Mouse (Mus musculus): Measurements from ENCODE around the gene Tnk2.
"Not testable (repeated sequence)": the region's sequence is repeated elsewhere in the genome, so short reads cannot be mapped to it uniquely, and the experiment has no call there.

Tnk2 gene

DNA sequence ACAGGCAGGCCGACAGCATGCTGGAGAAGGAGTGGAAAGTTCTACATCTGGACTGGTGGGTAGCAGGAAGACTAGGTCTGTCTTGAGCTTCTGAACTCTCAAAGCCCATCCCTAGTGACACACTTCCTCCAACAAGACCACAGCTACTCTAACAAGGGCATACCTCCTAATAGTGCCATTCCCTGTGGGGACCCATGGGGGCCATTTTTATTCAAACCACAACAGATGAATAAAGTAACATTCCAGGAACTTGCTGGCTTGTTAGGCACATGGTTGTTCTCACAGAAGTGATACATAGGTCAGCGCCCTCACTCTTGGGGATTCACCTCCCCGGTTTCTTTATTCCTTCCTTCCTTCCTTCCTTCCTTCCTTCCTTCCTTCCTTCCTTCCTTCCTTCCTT is 7.3 kb upstream of the Tnk2 start:
- DNase-seq (ENCODE audit: low spot score in 2 of 2): no peak

DNA sequence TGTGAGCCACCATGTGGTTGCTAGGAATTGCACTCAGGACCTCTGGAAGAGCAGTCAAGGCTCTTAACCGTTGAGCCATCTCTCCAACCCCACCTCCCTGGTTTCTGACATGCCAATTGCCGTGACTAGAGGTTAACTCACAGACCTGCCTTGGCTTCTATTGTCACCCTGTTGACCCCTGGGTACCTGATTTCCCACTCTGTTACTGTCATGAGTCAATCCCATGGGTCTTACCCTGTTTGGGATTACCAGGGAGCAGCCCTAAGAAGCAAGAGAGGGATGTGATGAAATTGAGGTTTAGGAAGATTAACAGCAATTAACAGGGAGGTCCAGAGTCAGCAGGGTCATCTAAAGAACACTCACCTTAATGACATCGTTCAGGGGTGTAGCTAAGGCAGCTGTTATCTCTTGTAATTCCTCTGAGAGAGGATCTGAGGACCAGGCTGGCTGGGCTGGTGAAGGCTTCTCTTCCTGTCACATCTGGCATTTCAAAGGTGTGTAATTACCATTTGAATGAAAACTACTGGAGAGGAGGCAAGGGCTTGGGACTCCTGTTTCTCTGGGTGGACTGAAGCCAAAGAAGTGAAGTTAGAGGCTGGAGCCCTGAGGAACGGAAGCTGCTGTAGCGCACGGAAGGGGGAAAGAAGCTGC is 6.7 kb upstream of the Tnk2 start:
- DNase-seq (ENCODE audit: low spot score in 2 of 2): no peak

GRCm38 (mm10) chr16:32638476-32638875 is 5.2 kb upstream of the Tnk2 start:
- peak; percentile 48 to 74 for DNase-seq (ENCODE audit: low spot score in 2 of 2)

GRCm38 (mm10) chr16:32640096-32640495 is 3.6 kb upstream of the Tnk2 start:
- DNase-seq (ENCODE audit: low spot score in 2 of 2): no peak

GRCm38 (mm10) chr16:32640683-32641082 is 3.0 kb upstream of the Tnk2 start:
- not testable (repeated sequence) for DNase-seq (ENCODE audit: low spot score in 2 of 2)

GRCm38 (mm10) chr16:32641440-32642219 is 2.0 kb upstream of the Tnk2 start:
- DNase-seq (ENCODE audit: low spot score in 2 of 2): no peak

DNA sequence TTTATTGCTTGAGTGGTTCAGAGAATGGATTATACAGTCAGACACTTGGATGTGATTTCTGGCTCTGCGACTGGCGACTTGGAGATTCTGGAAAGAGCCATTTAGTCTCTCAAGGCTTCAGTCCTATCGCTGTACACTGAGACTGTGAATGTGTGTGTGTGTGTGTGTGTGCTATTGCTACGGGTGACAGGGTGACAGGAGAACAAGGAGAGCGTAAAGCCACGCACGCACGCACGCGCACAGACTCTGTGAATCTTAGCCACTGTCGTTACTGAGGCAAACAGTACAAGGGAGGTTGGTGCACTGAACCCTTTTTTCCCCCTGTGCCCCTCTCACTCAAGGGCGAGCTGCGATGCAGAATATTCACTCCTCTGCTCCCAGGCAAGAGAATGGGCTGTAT is 1.4 kb upstream of the Tnk2 start:
- no peak for DNase-seq (ENCODE audit: low spot score in 2 of 2)

- no peak for DNase-seq (ENCODE audit: low spot score in 2 of 2)
Measured at GRCm38 (mm10) chr16:32644069-32644800, 561 bp downstream of the Tnk2 start.

- DNase-seq (ENCODE audit: low spot score in 2 of 2): no peak
Measured at GRCm38 (mm10) chr16:32644801-32645170, 1.1 kb downstream of the Tnk2 start.

DNA sequence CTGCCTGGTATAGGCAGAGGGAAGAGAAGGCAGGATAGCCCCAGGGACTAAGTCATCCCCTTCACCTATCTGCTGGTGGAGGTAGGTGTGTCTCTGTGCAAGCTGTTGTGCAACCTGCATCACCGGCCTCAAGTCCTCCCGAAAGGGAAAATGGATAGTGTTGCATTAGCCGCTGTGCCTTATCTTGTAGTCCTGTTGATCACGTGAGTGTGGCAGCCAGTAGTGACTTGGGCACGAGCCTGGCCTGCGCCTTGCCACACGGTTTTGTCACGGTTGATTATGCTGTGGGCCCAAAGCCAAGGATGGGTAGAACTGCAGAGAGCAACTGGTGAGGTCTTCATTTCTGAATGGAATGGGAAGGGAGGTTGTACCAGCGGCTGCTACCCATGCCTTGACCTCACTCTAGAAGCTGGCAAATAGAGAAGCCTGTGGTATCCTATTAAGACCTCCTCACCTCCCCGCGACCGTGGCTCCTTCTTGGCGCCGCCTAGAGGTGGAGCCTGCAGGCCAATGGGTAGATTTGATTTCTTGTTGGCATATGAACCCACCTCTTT is 1.8 kb downstream of the Tnk2 start:
- DNase-seq (ENCODE audit: low spot score in 2 of 2): peak; percentile 58 to 60

DNA sequence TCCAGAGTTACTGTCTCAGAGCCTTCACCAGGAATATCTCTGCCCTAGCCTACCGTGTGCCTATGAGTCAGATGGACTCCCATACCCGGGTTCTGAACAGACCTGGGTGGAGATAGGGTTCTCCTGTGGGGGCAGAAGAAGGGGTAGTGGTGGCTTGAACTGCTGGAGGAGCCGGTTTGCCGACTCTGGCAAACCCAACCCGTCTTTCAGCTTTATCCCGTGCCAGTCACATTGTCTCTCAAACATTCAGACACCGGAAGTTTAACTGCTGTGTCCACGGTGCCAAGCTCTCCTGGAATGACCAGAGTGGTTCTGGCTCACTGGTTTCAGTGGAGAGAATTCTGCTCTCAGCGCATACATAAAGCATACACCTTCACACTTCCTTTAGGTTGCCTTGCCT is 2.3 kb downstream of the Tnk2 start:
- peak in 1 of 2 experiments; percentile 52 for DNase-seq (ENCODE audit: low spot score in 2 of 2)

GRCm38 (mm10) chr16:32647712-32648111 is 4.0 kb downstream of the Tnk2 start:
- no peak for DNase-seq (ENCODE audit: low spot score in 2 of 2)

DNA sequence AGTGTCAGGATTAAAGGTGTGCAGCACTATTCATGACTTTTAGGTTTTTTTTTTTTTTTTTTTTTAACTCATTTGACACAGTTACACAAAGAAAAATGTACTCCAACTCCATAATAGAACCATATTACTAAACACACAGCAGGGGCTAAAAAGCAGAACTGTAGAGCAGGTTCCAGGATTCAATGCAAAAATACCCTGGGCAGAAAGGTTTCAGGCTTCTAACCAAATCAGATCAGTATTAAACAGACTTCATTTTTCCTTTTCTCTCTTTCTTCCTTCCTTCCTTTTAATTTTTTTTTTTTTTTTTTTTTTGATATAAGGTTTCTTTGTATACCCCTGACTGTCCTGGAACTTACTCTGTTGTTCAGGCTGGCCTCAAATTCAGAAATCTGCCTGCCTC is 6.8 kb downstream of the Tnk2 start:
- no peak for DNase-seq (ENCODE audit: low spot score in 2 of 2)

- DNase-seq (ENCODE audit: low spot score in 2 of 2): no peak
Measured at GRCm38 (mm10) chr16:32650974-32651618, 7.4 kb downstream of the Tnk2 start.

DNA sequence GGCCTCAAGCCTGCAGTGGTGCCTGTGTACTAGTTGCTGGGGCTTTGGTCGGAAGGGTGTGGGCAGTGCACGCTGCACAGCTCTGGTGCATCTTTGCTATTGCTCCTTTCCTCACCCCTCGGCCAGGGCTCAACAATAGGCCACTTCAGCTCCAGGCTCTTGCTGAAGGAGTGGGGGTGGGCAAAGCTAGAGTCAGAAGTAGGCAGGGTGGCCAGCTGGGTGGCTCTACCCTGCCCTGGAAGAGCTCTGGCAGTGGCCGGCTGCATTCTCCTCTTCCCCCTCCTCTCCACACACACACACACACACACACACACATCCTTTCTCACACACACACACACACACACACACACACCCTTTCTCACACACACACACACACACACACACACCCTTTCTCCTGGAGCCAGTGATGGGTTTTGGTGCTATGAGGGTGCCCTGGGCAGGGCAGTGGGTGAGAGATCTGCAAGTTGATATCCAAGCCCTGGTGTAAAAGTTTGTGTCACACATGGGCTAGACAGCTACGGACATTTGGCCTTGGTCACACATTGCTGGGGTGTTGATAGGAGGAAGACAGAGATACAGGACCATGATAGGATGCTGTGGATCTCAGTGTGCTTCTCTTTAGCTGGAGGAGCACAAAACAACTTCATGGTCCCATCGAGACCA is 10.5 kb downstream of the Tnk2 start:
- DNase-seq (ENCODE audit: low spot score in 2 of 2): no peak

DNA sequence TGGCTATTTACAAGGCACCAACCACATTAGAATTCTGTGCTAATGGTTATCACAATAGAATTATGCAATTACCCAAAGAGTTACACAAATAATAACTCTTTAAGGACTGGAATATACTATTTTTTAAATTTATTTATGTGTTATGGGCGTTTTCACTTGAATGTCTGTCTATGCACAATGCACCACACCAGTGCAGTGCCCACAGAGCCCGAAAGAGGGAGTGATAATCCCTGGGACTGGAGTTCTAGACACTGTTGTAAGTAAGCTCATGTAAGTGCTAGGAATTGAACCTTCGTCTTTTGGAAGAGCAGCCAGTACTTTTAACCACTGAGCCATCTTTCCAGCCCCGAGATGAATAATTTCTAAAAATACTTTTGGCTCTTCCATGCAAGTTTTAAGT is 11.9 kb downstream of the Tnk2 start:
- DNase-seq (ENCODE audit: low spot score in 2 of 2): no peak

DNA sequence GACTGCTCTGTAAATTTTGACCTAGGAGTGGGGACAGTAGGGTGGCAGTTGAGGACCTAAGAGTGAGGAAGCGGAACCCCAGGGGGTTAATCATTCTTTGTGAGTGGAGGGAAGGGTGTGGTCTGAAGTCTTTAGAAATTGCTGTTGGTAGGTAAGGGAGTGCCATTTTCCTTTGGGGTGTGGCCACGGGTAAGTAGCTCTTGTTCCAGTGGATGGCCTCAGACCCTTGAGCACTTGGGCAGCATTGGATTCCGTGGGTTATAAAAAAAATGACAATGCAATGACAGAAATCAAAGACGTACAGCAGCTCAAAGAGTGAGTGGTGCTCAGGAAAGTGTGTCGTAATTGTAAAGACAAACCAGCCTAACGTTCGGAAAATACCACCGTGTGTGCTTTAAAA is 12.6 kb downstream of the Tnk2 start:
- DNase-seq (ENCODE audit: low spot score in 2 of 2): no peak

DNA sequence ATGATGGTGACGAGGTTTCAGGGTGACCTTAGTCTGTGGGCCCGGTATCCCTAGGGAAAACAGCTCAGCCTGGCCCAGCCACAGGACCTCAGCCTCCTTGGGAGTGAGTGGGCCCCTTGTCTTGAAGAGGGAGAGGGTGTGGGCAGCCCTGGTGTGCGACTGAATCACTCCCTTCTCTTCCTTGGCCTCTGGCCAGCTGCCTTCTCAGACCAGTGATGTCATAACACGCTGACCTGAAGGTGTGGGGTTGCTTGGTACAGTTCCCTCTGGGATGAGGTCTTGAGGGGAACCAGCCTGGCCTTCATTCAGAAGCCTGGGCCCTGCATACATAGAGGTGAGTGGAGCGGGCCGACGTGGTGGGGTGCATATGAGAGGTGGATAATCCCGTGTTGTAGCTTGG is 13.1 kb downstream of the Tnk2 start:
- no peak for DNase-seq (ENCODE audit: low spot score in 2 of 2)

GRCm38 (mm10) chr16:32657498-32658250 is 14.0 kb downstream of the Tnk2 start:
- DNase-seq (ENCODE audit: low spot score in 2 of 2): no peak

DNA sequence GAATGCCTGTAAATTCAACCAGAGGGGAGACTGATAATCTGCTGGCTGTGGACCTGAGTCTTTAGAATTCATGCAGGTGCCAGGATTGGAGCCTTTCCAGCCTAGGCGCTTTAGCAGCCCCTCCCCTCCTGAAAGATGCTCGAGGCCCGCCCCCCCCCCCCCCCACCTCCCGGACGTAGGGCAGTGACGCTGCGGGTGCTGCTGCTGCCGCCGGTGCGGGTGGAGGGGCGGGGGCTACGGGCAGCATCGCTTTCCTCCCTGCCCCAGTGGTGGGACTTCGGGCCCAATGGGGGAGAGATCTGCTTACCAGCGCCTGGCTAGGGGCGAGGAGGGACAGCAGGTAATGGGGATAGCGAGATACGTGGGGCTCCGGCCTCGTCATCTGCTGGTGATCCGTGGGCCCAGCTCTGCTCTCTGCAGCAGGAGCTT is 15.1 kb downstream of the Tnk2 start:
- no peak for DNase-seq (ENCODE audit: low spot score in 2 of 2)

DNA sequence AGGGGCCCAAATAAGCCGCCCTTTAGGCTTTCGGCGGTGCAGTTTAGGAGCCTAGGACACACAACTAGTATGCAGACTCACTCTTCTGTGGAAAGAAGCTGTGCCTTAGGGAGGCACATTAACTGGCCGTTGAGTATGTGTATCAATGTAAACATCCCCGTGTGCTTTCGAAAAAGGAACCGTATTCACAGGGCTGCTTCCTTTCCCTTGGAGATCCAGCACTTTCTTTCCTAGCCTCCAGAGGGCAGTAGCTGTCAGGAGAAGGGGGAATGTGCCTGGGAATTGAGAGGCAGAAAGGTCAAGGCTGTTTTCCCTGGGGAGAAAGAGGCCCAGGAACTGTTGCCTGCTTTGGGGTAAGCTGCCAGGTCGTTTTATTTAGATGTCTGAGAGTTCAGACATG is 15.7 kb downstream of the Tnk2 start:
- no peak for DNase-seq (ENCODE audit: low spot score in 2 of 2)

All from urinary bladder, adult 18-20 months (tissue).